Mouse (Mus musculus): Measurements from ENCODE around the gene Tenm3. TPM values are rescaled to one million over a fixed set of nuclear protein-coding genes. Genes with fewer than 3 reads are reported as not detected.

The Tenm3 gene
- polyA plus RNA-seq, 1 experiment from 2014 or later = 48.6 TPM

- no peak for ATAC-seq (ENCODE audit: low read depth)
- Histone ChIP-seq H3K9me3 (ENCODE audit: control insufficient read depth, low read length) (no peaks in the 10 kb centered on the region), H3K4me1 (ENCODE audit: control insufficient read depth, insufficient read depth, low read length) (peaks cover 23% of the 10 kb centered on the region), H3K4me3 (ENCODE audit: low read depth, low read length) (0 out of 2 replicates have a peak overlapping the region, but pooled peaks have one; percentile 7), H3K4me2 (ENCODE audit: low read depth, low read length) (peak overlapping the region; percentile 82), H3K36me3 (ENCODE audit: control insufficient read depth, insufficient read depth, low read length) (0 out of 2 replicates have a peak, but pooled peaks cover 7% of the 10 kb centered on the region), H3K27me3 (replicated peaks; ENCODE audit: control insufficient read depth, insufficient read depth, low read length) (no peaks in the 10 kb centered on the region), H3K27ac (replicated peaks; ENCODE audit: low read depth, low read length) (no peak overlapping the region), H3K9ac (ENCODE audit: low read depth, low read length) (no peak overlapping the region)
- 45% methylated on average over 2 of the region's 2 CpGs for WGBS
- DNase-seq (ENCODE audit: low spot score) = no peak
These were observed 291.4 kb downstream of the Tenm3 start for GRCm38 (mm10) chr8:48552306-48552705.

GRCm38 (mm10) chr8:48551370-48551769, 292.4 kb downstream of the Tenm3 start:
- Histone ChIP-seq H3K27me3 (replicated peaks; ENCODE audit: control insufficient read depth, insufficient read depth, low read length) (no peaks in the 10 kb centered on the region), H3K4me3 (ENCODE audit: low read depth, low read length) (no peak overlapping the region), H3K36me3 (ENCODE audit: control insufficient read depth, insufficient read depth, low read length) (0 out of 2 replicates have a peak, but pooled peaks cover 7% of the 10 kb centered on the region), H3K9ac (ENCODE audit: low read depth, low read length) (no peak overlapping the region), H3K27ac (replicated peaks; ENCODE audit: low read depth, low read length) (peak overlapping the region; percentile 52), H3K4me1 (ENCODE audit: control insufficient read depth, insufficient read depth, low read length) (peaks cover 23% of the 10 kb centered on the region), H3K4me2 (ENCODE audit: low read depth, low read length) (peak overlapping the region; percentile 40), H3K9me3 (ENCODE audit: control insufficient read depth, low read length) (no peaks in the 10 kb centered on the region)
- WGBS = 34% methylated on average over 5 of the region's 5 CpGs
- ATAC-seq (ENCODE audit: low read depth) (no peak), DNase-seq (ENCODE audit: low spot score) (peak; percentile 82)

- Histone ChIP-seq H3K4me2 (ENCODE audit: low read depth, low read length) (no peak overlapping the region), H3K27me3 (replicated peaks; ENCODE audit: control insufficient read depth, insufficient read depth, low read length) (no peaks in the 10 kb centered on the region), H3K36me3 (ENCODE audit: control insufficient read depth, insufficient read depth, low read length) (0 out of 2 replicates have a peak, but pooled peaks cover 7% of the 10 kb centered on the region), H3K9ac (ENCODE audit: low read depth, low read length) (no peak overlapping the region), H3K27ac (replicated peaks; ENCODE audit: low read depth, low read length) (no peak overlapping the region), H3K4me3 (ENCODE audit: low read depth, low read length) (no peak overlapping the region), H3K9me3 (ENCODE audit: control insufficient read depth, low read length) (no peaks in the 10 kb centered on the region), H3K4me1 (ENCODE audit: control insufficient read depth, insufficient read depth, low read length) (peaks cover 23% of the 10 kb centered on the region)
- 88% methylated on average over 9 of the region's 9 CpGs for WGBS
- ATAC-seq (ENCODE audit: low read depth) = no peak
- no peak for DNase-seq (ENCODE audit: low spot score)
These were observed 294.8 kb downstream of the Tenm3 start for GRCm38 (mm10) chr8:48548908-48549307.

- no peak overlapping the region for H3K27ac ChIP-seq (replicated peaks; ENCODE audit: low read depth, low read length)
- no peaks in the 10 kb centered on the region for H3K27me3 ChIP-seq (replicated peaks; ENCODE audit: control insufficient read depth, insufficient read depth, low read length)
- WGBS = 75% methylated on average over 5 of the region's 5 CpGs
- H3K4me2 ChIP-seq (ENCODE audit: low read depth, low read length) = no peak overlapping the region
- ATAC-seq (ENCODE audit: low read depth) (no peak), DNase-seq (ENCODE audit: low spot score) (no peak)
- H3K4me1 ChIP-seq (ENCODE audit: control insufficient read depth, insufficient read depth, low read length) = peaks cover 27% of the 10 kb centered on the region
- no peak overlapping the region for H3K4me3 ChIP-seq (ENCODE audit: low read depth, low read length)
- H3K9me3 ChIP-seq (ENCODE audit: control insufficient read depth, low read length) = no peaks in the 10 kb centered on the region
- peaks cover 7% of the 10 kb centered on the region; the same call in 1 of the 2 replicates for H3K36me3 ChIP-seq (ENCODE audit: control insufficient read depth, insufficient read depth, low read length)
- no peak overlapping the region for H3K9ac ChIP-seq (ENCODE audit: low read depth, low read length)
These were observed 298.1 kb downstream of the Tenm3 start for GRCm38 (mm10) chr8:48545631-48546030.

GRCm38 (mm10) chr8:48544840-48545239, 298.9 kb downstream of the Tenm3 start:
- WGBS = 77% methylated on average over 7 of the region's 7 CpGs
- Histone ChIP-seq H3K9me3 (ENCODE audit: control insufficient read depth, low read length) (no peaks in the 10 kb centered on the region), H3K4me2 (ENCODE audit: low read depth, low read length) (no peak overlapping the region), H3K4me3 (ENCODE audit: low read depth, low read length) (no peak overlapping the region), H3K4me1 (ENCODE audit: control insufficient read depth, insufficient read depth, low read length) (peaks cover 21% of the 10 kb centered on the region), H3K27me3 (replicated peaks; ENCODE audit: control insufficient read depth, insufficient read depth, low read length) (no peaks in the 10 kb centered on the region), H3K9ac (ENCODE audit: low read depth, low read length) (no peak overlapping the region), H3K27ac (replicated peaks; ENCODE audit: low read depth, low read length) (no peak overlapping the region), H3K36me3 (ENCODE audit: control insufficient read depth, insufficient read depth, low read length) (peaks cover 7% of the 10 kb centered on the region; the same call in 1 of the 2 replicates)
- DNase-seq (ENCODE audit: low spot score) (no peak), ATAC-seq (ENCODE audit: low read depth) (no peak)

- Histone ChIP-seq H3K4me1 (ENCODE audit: control insufficient read depth, insufficient read depth, low read length) (peaks cover 17% of the 10 kb centered on the region; the same call in 1 of the 2 replicates), H3K4me2 (ENCODE audit: low read depth, low read length) (no peak overlapping the region), H3K4me3 (ENCODE audit: low read depth, low read length) (no peak overlapping the region), H3K9me3 (ENCODE audit: control insufficient read depth, low read length) (no peaks in the 10 kb centered on the region), H3K27ac (replicated peaks; ENCODE audit: low read depth, low read length) (no peak overlapping the region), H3K36me3 (ENCODE audit: control insufficient read depth, insufficient read depth, low read length) (no peaks in the 10 kb centered on the region; the same call in 1 of the 2 replicates), H3K9ac (ENCODE audit: low read depth, low read length) (no peak overlapping the region), H3K27me3 (replicated peaks; ENCODE audit: control insufficient read depth, insufficient read depth, low read length) (no peaks in the 10 kb centered on the region)
- ATAC-seq (ENCODE audit: low read depth) = no peak
- DNase-seq (ENCODE audit: low spot score) = no peak
- WGBS = 82% methylated on average over 17 of the region's 17 CpGs
These were observed 301.6 kb downstream of the Tenm3 start for GRCm38 (mm10) chr8:48542141-48542540.

- Histone ChIP-seq H3K4me1 (ENCODE audit: control insufficient read depth, insufficient read depth, low read length) (peaks cover 17% of the 10 kb centered on the region; the same call in 1 of the 2 replicates), H3K36me3 (ENCODE audit: control insufficient read depth, insufficient read depth, low read length) (no peaks in the 10 kb centered on the region; the same call in 1 of the 2 replicates), H3K4me2 (ENCODE audit: low read depth, low read length) (no peak overlapping the region), H3K27ac (replicated peaks; ENCODE audit: low read depth, low read length) (no peak overlapping the region), H3K9ac (ENCODE audit: low read depth, low read length) (no peak overlapping the region), H3K4me3 (ENCODE audit: low read depth, low read length) (no peak overlapping the region), H3K9me3 (ENCODE audit: control insufficient read depth, low read length) (no peaks in the 10 kb centered on the region), H3K27me3 (replicated peaks; ENCODE audit: control insufficient read depth, insufficient read depth, low read length) (no peaks in the 10 kb centered on the region)
- DNase-seq (ENCODE audit: low spot score) = no peak
- ATAC-seq (ENCODE audit: low read depth) = no peak
- WGBS = 46% methylated on average over 8 of the region's 8 CpGs
These were observed 302.9 kb downstream of the Tenm3 start for GRCm38 (mm10) chr8:48540894-48541293.

GRCm38 (mm10) chr8:48535833-48536232, 307.9 kb downstream of the Tenm3 start:
- Histone ChIP-seq H3K4me1 (ENCODE audit: control insufficient read depth, insufficient read depth, low read length) (peaks cover 2% of the 10 kb centered on the region; the same call in 1 of the 2 replicates), H3K27ac (replicated peaks; ENCODE audit: low read depth, low read length) (no peak overlapping the region), H3K4me2 (ENCODE audit: low read depth, low read length) (no peak overlapping the region), H3K27me3 (replicated peaks; ENCODE audit: control insufficient read depth, insufficient read depth, low read length) (no peaks in the 10 kb centered on the region), H3K9me3 (ENCODE audit: control insufficient read depth, low read length) (no peaks in the 10 kb centered on the region), H3K36me3 (ENCODE audit: control insufficient read depth, insufficient read depth, low read length) (peaks cover 10% of the 10 kb centered on the region; the same call in 1 of the 2 replicates), H3K4me3 (ENCODE audit: low read depth, low read length) (no peak overlapping the region), H3K9ac (ENCODE audit: low read depth, low read length) (no peak overlapping the region)
- whole genome bisulfite sequencing = 94% methylated on average over 3 of the region's 3 CpGs
- ATAC-seq (ENCODE audit: low read depth) = no peak
- DNase-seq (ENCODE audit: low spot score) = no peak

- DNase-seq (ENCODE audit: low spot score) = no peak
- no peaks in the 10 kb centered on the region for H3K27me3 ChIP-seq (replicated peaks; ENCODE audit: control insufficient read depth, insufficient read depth, low read length)
- 78% methylated on average over 5 of the region's 5 CpGs for WGBS
- peaks cover 2% of the 10 kb centered on the region; the same call in 1 of the 2 replicates for H3K4me1 ChIP-seq (ENCODE audit: control insufficient read depth, insufficient read depth, low read length)
- no peak overlapping the region for H3K9ac ChIP-seq (ENCODE audit: low read depth, low read length)
- no peak overlapping the region for H3K4me2 ChIP-seq (ENCODE audit: low read depth, low read length)
- H3K36me3 ChIP-seq (ENCODE audit: control insufficient read depth, insufficient read depth, low read length) = 0 out of 2 replicates have a peak, but pooled peaks cover 10% of the 10 kb centered on the region
- H3K9me3 ChIP-seq (ENCODE audit: control insufficient read depth, low read length) = no peaks in the 10 kb centered on the region
- no peak overlapping the region for H3K27ac ChIP-seq (replicated peaks; ENCODE audit: low read depth, low read length)
- no peak for ATAC-seq (ENCODE audit: low read depth)
- no peak overlapping the region for H3K4me3 ChIP-seq (ENCODE audit: low read depth, low read length)
These were observed 312.0 kb downstream of the Tenm3 start for GRCm38 (mm10) chr8:48531795-48532194.
